19 mouse cellular contexts compared by ENCODE assay signal in genomic region chr5:76143356-76143755, GRCm38 (mm10).
"Had no signal": no experiment of that assay in that cellular context is flagged by ENCODE, and none has a peak within 500 bp of the region (broad histone marks: within the 10 kb centered on the region; RNA-seq: fewer than 3 reads in every experiment).

No protein-coding gene starts in this region.

- H3K27me3 ChIP-seq: neural tube, embryonic 13.5 days; neural tube, embryonic 15.5 days had no signal

- H3K4me3 ChIP-seq: midbrain, embryonic 10.5 days; midbrain, embryonic 12.5 days; myocyte; neural tube, embryonic 13.5 days; neural tube, embryonic 15.5 days had no signal

- H3K36me3 ChIP-seq: midbrain, embryonic 10.5 days; midbrain, embryonic 12.5 days; neural tube, embryonic 13.5 days; neural tube, embryonic 15.5 days had no signal

- H3K9me3 ChIP-seq: midbrain, embryonic 10.5 days; midbrain, embryonic 12.5 days; neural tube, embryonic 13.5 days; neural tube, embryonic 15.5 days had no signal

- ATAC-seq: midbrain, embryonic 16.5 days had no signal

- DNase-seq: lung, adult 18-20 months; lung, embryonic 14.5 days; lung, postnatal 10 days; lung, postnatal 4 days; midbrain, embryonic 14.5 days; retina, postnatal 1 day; right cerebral cortex, adult 18-20 months; right cerebral cortex, postnatal 25 days; right cerebral cortex, postnatal 4 days; spleen, adult 18-20 months; thymus, adult 2 months; thymus, postnatal 25 days; thymus, postnatal 4 days had no signal
